Mouse (Mus musculus): Measurements from ENCODE around the gene Tprg. TPM values are rescaled to one million over a fixed set of nuclear protein-coding genes. Genes with fewer than 3 reads are reported as not detected.

The Tprg gene
- total and polyA plus RNA-seq, 3 experiments = not detected

DNA sequence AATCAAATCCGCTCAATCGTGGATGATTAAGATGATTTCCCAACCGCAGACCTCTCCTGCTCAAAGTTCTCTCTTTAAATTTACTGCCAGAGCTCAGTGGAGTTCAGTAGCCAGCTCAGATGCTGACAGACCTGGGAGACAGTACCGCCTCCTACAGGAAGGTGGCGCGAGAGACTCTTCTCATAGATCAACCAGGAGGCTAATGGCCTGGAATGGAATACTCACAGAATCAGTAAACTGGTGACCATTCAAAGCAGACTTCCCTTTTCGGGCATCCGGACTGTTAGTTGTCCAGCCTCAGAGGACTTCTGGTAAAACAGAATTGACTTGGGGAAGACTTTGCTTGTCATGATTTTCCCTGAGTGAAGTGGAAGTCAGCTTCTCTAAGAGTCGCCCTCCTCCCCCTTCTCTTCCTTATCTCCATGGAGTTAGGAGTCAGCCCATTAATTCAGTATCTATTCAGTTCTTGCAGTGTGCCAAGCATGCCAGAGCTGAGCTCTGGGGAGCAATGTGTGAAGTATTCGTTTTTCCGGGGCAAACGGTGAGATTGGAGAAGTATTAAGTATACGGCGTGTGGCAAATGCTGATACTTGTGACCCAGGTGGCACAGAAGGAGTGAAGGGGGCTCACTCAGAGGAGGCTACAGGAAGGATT, 90.2 kb downstream of the Tprg start:
- no peak overlapping the region for H3K4me3 ChIP-seq
- WGBS = 37% methylated on average over 14 of the region's 14 CpGs
- TF ChIP-seq CTCF (IDR thresholded peaks at IDR 0.05) (peak; percentile 96), EP300 (IDR thresholded peaks at IDR 0.05; ENCODE audit: insufficient read depth, low read depth, low read length) (0 out of 2 replicates have a peak, but pooled peaks have one; percentile 28), POLR2A (IDR thresholded peaks at IDR 0.05; ENCODE audit: insufficient read depth, low read depth, low read length) (no peak)
- H3K4me1 ChIP-seq (ENCODE audit: control insufficient read depth, insufficient read depth, low read length) = no peaks in the 10 kb centered on the region
- intact Hi-C loops (cut with DNase I) = loop anchor here (1.0 kb wide), 1 partner anchor 575 kb away; no protein-coding TSS in a partner anchor
- H3K9ac ChIP-seq (ENCODE audit: low read depth, low read length) = no peak overlapping the region
- no peaks in the 10 kb centered on the region for H3K36me3 ChIP-seq (ENCODE audit: control insufficient read depth, insufficient read depth, low read length)
- no peaks in the 10 kb centered on the region for H3K27me3 ChIP-seq (ENCODE audit: control insufficient read depth, insufficient read depth, low read length)
- no peak overlapping the region for H3K27ac ChIP-seq
- peak; percentile 67 to 74 for DNase-seq
- H3K79me2 ChIP-seq (replicated peaks; ENCODE audit: control insufficient read depth, insufficient read depth, low read length) = no peaks in the 10 kb centered on the region

GRCm38 (mm10) chr16:25377695-25378094, 91.1 kb downstream of the Tprg start:
- Histone ChIP-seq H3K79me2 (replicated peaks; ENCODE audit: control insufficient read depth, insufficient read depth, low read length) (no peaks in the 10 kb centered on the region), H3K27me3 (ENCODE audit: control insufficient read depth, insufficient read depth, low read length) (no peaks in the 10 kb centered on the region), H3K9ac (ENCODE audit: low read depth, low read length) (no peak overlapping the region), H3K4me3 (no peak overlapping the region), H3K36me3 (ENCODE audit: control insufficient read depth, insufficient read depth, low read length) (no peaks in the 10 kb centered on the region), H3K27ac (no peak overlapping the region), H3K4me1 (ENCODE audit: control insufficient read depth, insufficient read depth, low read length) (no peaks in the 10 kb centered on the region)
- TF ChIP-seq POLR2A (IDR thresholded peaks at IDR 0.05; ENCODE audit: insufficient read depth, low read depth, low read length) = no peak
- TF ChIP-seq CTCF (IDR thresholded peaks at IDR 0.05) = no peak
- no peak for TF ChIP-seq EP300 (IDR thresholded peaks at IDR 0.05; ENCODE audit: insufficient read depth, low read depth, low read length)
- intact Hi-C loops (cut with DNase I) = no loop called here
- WGBS = 70% methylated on average over 4 of the region's 4 CpGs
- DNase-seq = no peak

GRCm38 (mm10) chr16:25385498-25386192, 99.0 kb downstream of the Tprg start:
- intact Hi-C loops (cut with DNase I) = no loop called here
- no peaks in the 10 kb centered on the region for H3K79me2 ChIP-seq (replicated peaks; ENCODE audit: control insufficient read depth, insufficient read depth, low read length)
- H3K27ac ChIP-seq = no peak overlapping the region
- no peak overlapping the region for H3K4me3 ChIP-seq
- 68% methylated on average over 6 of the region's 6 CpGs for WGBS
- H3K9ac ChIP-seq (ENCODE audit: low read depth, low read length) = no peak overlapping the region
- H3K27me3 ChIP-seq (ENCODE audit: control insufficient read depth, insufficient read depth, low read length) = no peaks in the 10 kb centered on the region
- H3K36me3 ChIP-seq (ENCODE audit: control insufficient read depth, insufficient read depth, low read length) = no peaks in the 10 kb centered on the region
- no peak for DNase-seq
- TF ChIP-seq EP300 (IDR thresholded peaks at IDR 0.05; ENCODE audit: insufficient read depth, low read depth, low read length) = no peak
- TF ChIP-seq POLR2A (IDR thresholded peaks at IDR 0.05; ENCODE audit: insufficient read depth, low read depth, low read length) = no peak
- no peak for TF ChIP-seq CTCF (IDR thresholded peaks at IDR 0.05)
- H3K4me1 ChIP-seq (ENCODE audit: control insufficient read depth, insufficient read depth, low read length) = no peaks in the 10 kb centered on the region

DNA sequence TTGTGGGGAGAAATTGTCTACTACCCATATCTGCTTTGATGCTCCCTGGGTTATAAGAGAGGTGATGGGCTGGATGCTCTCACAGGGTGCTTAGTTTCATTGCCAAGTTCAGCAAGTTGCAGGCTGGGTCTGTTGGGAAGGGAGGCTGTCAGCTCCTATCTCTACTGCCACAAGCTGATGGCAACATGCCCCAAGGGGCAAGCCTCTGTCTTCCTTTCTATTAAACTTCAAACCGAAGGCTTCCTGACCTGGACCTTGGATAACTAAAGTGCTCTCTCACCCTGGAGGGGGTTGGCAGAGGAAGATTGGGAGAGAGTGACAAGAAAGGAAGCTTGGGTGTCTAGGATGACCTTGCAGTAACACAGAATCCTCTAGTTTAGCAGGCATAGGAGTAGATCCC, 108.1 kb downstream of the Tprg start:
- H3K27ac ChIP-seq = no peak overlapping the region
- 30% methylated on average over 1 of the region's 1 CpGs for WGBS
- intact Hi-C loops (cut with DNase I) = no loop called here
- no peaks in the 10 kb centered on the region for H3K79me2 ChIP-seq (replicated peaks; ENCODE audit: control insufficient read depth, insufficient read depth, low read length)
- no peaks in the 10 kb centered on the region for H3K4me1 ChIP-seq (ENCODE audit: control insufficient read depth, insufficient read depth, low read length)
- H3K4me3 ChIP-seq = no peak overlapping the region
- H3K36me3 ChIP-seq (ENCODE audit: control insufficient read depth, insufficient read depth, low read length) = no peaks in the 10 kb centered on the region
- no peaks in the 10 kb centered on the region for H3K27me3 ChIP-seq (ENCODE audit: control insufficient read depth, insufficient read depth, low read length)
- DNase-seq = no peak
- TF ChIP-seq POLR2A (IDR thresholded peaks at IDR 0.05; ENCODE audit: insufficient read depth, low read depth, low read length) = no peak
- TF ChIP-seq CTCF (IDR thresholded peaks at IDR 0.05) = no peak
- TF ChIP-seq EP300 (IDR thresholded peaks at IDR 0.05; ENCODE audit: insufficient read depth, low read depth, low read length) = no peak
- H3K9ac ChIP-seq (ENCODE audit: low read depth, low read length) = no peak overlapping the region

DNA sequence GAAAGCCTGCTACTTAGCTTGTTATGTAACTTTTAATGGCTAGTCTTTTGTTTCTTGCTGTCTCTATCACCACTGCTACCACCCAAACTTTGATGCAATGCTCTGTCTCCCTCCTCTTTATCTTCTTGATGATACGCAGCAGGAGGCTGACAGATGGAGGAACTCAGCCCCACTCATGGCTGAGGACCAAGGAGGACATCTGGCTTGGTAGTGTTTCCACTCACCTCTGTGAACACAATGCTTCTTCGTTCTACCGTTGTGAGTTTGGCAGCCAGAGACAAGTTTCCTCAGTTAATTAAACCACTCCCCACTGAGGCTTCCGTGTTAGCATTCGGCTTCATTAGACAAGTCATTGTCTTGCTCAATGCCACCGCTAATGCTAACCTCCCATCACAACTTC, 117.5 kb downstream of the Tprg start:
- no peak overlapping the region for H3K9ac ChIP-seq (ENCODE audit: low read depth, low read length)
- no peak for DNase-seq
- H3K79me2 ChIP-seq (replicated peaks; ENCODE audit: control insufficient read depth, insufficient read depth, low read length) = no peaks in the 10 kb centered on the region
- H3K36me3 ChIP-seq (ENCODE audit: control insufficient read depth, insufficient read depth, low read length) = no peaks in the 10 kb centered on the region
- intact Hi-C loops (cut with DNase I) = no loop called here
- H3K4me3 ChIP-seq = no peak overlapping the region
- 60% methylated on average over 6 of the region's 6 CpGs for WGBS
- no peaks in the 10 kb centered on the region for H3K4me1 ChIP-seq (ENCODE audit: control insufficient read depth, insufficient read depth, low read length)
- no peaks in the 10 kb centered on the region for H3K27me3 ChIP-seq (ENCODE audit: control insufficient read depth, insufficient read depth, low read length)
- no peak overlapping the region for H3K27ac ChIP-seq
- no peak for TF ChIP-seq POLR2A (IDR thresholded peaks at IDR 0.05; ENCODE audit: insufficient read depth, low read depth, low read length)
- no peak for TF ChIP-seq EP300 (IDR thresholded peaks at IDR 0.05; ENCODE audit: insufficient read depth, low read depth, low read length)
- no peak for TF ChIP-seq CTCF (IDR thresholded peaks at IDR 0.05)
